Mouse (Mus musculus) thymus, adult 2 months (tissue): Measurements from ENCODE around the gene Ccz1.

ENCODE experiments used
- CTCF ChIP-seq: fragments of 200-500 bp; IDR thresholded peaks from 2 replicates; pipeline ENCODE4 v1.5.1; 2012; ENCODE audit warnings: mild to moderate bottlenecking, control low read depth, low read length, moderate library complexity, borderline replicate concordance; ENCODE audit not compliant: control insufficient read depth, poor library complexity, insufficient read depth; ENCODE audit errors: extremely low read depth
- POLR2A ChIP-seq: fragments of 200-500 bp; IDR thresholded peaks from 2 replicates; pipeline ENCODE4 v1.6.1; 2012; ENCODE audit warnings: mild to moderate bottlenecking, low read length, control low read depth, moderate library complexity; ENCODE audit not compliant: control insufficient read depth, poor library complexity, insufficient read depth; ENCODE audit errors: extremely low read depth

DNA sequence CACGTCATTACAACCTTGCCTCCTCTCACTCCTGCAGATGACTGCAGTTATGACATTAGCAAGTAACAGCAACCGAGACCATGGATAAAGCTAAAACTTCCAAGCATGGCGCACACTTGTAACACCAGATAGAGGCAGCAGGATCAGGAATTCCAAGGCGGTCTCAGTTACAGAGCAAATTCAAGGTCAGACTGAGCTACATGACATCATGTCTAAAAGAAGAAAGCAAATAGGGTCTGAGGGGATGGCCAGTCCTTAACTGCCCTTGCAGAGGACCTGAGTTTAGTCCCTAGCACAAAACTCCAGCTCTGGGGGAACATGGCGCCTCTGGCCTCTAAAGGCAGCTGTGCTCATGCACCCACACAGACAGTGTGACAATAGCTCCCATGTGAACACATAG, 20.8 kb downstream of the Ccz1 start:
- no peak for TF ChIP-seq POLR2A
- no peak for TF ChIP-seq CTCF
